Mouse (Mus musculus): ENCODE measurements around the gene Rnf214. TPM values are rescaled to one million over a fixed set of nuclear protein-coding genes. Genes with fewer than 3 reads are reported as not detected.

Gene Rnf214
- total RNA-seq, 1 experiment from 2014 or later, result 46.1 TPM

DNA sequence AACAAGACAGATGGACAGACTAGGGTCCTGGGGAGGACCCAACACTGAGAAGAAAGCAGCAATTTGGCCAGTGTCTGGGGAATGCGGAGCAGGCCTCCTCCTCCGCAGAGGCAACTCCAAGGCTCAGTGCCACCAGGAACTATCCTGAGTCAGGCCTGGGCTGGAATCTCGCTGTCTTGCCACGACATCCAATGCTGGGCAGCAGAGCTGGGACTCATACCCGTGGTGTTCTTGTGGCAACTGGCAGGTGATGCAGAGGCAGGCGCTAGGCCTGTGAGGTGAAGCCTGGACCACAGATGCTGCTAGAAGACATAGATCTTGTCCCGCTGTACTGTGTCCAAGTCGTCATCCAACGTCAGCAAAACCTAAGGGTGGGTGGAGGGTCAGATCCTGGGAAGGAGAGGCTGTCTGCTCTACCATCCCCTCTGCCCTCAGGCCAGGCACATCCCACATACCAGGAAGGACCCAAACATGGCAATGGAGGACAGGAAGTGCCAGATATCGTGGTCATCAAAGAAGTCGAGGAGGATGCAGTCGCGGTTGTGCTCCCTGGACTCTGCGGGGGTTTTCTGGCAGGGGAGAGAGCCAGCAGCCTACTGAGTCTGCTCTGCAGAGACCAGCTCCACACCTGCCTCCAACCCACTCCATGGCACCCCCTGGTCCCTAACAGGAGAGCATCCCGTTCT lies 32.4 kb upstream of the Rnf214 start:
- ATAC-seq (replicated peaks; ENCODE audit: insufficient number of reproducible peaks, low FRiP score, low TSS enrichment, poor library complexity, severe bottlenecking), result no peak

DNA sequence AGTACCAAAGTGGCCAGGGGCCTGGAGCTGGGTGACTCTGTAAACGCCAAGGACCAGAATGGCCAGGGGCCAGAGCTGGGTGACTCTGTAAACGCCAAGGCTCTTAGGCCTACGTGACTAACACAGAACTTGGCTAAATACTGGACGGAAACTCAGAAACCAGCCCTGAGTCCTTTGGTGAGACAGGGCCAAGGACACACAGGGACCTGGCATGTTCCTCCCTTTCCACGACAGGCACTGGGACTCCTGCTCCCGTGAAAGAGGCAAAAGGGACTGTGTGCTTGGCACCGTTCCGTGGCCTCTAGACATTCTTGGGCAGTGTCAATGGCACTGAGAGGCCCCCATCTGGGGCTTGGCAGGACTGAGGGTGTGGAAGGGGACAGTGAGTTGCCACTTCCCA lies 31.4 kb upstream of the Rnf214 start:
- ATAC-seq (replicated peaks; ENCODE audit: insufficient number of reproducible peaks, low FRiP score, low TSS enrichment, poor library complexity, severe bottlenecking), result no peak

DNA sequence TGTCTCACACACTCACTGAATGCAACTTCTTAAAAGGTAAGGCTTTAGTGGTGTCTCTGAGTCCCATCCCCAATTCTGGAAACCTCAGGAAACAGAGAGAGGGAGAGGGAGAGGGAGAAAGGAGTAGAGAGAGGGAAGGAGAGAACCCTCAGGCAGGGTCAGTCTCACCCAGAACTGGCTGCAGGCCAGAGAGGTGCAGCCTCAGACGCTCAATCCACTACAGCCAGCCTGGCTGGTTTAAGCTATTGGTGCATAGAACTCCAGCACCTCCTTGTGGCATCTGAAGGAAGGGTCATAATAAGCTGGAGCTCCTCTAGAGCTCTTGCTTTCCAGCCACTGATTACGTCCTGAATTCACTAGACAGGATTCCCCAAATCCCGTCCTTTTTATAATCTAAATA lies 30.2 kb upstream of the Rnf214 start:
- ATAC-seq (replicated peaks; ENCODE audit: insufficient number of reproducible peaks, low FRiP score, low TSS enrichment, poor library complexity, severe bottlenecking), result 0 out of 2 replicates have a peak, but pooled peaks have one; percentile 40

DNA sequence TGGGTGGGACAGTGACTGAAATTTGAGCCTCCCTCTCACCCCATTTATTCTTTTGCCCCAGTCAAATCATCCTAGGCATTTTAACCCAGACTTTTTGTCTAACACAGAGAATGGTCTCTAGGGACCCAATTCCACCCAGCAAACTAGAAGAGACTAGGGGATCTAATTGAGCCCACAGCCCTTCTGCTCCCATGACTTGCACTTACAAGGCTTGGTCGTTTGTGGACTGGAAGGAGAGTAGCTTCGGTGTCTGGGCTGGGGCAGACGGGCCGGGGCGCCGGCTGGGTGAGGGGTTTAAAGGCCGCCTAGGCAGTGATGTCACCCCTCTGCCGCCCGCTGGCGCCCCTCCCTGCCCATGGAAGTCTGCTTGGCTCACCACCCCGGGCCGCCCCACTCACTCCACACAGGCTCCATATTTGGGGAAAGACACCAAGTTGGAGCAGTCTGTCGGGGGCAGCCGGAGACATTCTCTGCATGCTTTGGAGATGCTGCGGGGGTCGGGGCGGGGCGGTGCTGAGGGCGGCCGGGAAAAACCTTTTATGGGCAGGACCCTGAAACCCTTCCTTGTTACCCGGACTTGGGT lies 29.0 kb upstream of the Rnf214 start, which contains the start of gene Tagln:
Tagln (minus strand) TSS at position 431 of the 583 bp plus-strand sequence.
- ATAC-seq (replicated peaks; ENCODE audit: insufficient number of reproducible peaks, low FRiP score, low TSS enrichment, poor library complexity, severe bottlenecking), result no peak

DNA sequence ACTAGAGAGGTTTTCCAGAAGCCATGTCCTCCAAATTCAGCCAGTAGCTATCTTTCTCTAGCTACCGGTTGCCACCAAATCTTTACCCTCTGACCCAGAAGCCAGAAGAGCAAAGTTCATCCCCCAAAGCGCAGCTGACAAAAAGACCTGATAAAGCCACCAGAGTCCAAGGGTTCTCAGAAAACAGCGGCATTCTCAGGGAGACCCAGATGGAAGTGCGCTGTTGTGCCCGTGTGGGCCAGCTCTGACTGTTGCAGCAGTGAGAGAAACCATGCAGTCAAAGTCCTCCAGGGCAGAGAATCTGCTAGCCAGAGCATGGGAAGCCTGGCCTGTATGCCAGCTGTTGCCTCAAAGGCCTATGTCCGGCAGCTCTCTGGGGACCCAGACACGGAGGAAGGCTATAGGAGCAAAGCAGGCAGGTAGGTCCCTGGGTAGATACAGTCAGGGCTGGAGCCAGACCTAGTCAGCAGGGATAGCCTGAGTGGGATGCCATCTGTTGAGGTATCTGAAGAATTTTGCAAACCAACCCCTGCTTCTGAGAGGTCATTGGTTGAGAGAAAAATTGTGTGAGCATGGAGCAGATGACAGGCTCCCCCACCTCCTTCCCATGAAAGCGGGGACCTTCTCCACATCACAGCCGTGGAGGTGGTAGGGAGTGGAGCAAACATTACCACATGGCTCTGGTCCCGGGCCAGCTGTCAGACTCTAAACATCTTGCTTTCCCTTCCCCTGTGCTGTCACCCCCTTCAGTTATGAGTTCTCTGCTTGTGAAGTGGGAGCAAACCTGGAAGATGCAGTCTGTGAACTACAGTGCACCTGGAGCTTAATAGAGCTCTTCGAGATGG lies 26.1 kb upstream of the Rnf214 start:
- ATAC-seq (replicated peaks; ENCODE audit: insufficient number of reproducible peaks, low FRiP score, low TSS enrichment, poor library complexity, severe bottlenecking), result no peak

DNA sequence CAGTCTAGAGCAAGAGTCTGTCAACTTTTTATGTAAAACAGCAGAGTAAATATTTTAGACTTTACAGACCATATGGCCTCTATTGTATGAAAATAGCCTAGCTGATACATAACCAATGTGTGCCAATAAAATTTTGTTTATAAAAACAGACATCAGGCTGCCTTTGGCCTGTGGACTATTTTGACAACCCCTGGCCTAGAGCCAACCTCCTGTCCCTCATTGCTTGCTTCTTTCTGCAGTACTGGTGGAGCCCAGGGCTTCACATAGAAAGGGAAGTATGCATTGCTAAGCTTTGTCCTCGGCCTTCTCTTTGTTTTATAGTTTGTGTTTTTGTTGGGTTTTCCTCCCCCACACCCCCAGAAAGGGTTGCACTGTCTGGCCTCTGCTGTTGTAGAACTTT lies 25.2 kb upstream of the Rnf214 start:
- ATAC-seq (replicated peaks; ENCODE audit: insufficient number of reproducible peaks, low FRiP score, low TSS enrichment, poor library complexity, severe bottlenecking), result no peak

DNA sequence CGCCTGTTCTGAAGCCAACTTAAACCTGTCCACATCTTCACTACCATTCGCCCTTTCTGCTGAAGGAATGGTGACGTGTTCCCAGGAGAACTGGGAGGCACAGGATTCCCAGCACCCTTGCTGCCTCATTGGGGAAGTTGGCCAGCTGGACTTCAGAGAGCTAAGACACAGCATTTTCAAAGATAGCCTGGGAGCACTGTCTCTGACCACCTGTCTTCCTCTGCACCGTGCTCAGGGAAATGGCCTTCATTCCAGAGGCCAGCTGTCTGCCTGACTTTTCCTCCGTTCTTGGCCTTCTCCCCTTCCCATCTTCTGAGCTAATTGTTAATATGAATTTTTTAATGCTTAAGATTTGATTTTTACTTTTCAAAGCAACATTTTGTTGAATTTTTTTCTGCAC lies 22.6 kb upstream of the Rnf214 start:
- ATAC-seq (replicated peaks; ENCODE audit: insufficient number of reproducible peaks, low FRiP score, low TSS enrichment, poor library complexity, severe bottlenecking), result no peak

DNA sequence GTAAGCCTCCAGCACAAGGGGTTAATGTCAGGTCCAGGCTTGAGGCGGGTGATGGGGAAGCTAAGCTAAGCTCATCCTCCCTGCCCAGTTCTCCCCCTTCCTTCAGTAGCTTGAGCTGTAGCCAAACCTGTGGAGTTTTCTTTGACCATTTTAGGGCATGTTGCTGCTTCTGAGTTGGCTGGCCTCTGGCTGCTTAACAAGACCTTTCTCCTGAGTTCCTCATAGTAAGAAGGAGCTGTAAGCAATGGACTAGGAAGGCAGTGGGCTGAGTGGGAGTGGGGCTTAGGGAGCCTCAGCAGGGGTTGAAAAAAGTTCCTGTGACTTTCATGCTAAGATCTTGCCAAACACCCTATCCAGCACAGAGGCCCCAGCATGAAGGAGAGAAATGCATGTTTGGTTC lies 13.2 kb upstream of the Rnf214 start:
- ATAC-seq (replicated peaks; ENCODE audit: insufficient number of reproducible peaks, low FRiP score, low TSS enrichment, poor library complexity, severe bottlenecking), result no peak

DNA sequence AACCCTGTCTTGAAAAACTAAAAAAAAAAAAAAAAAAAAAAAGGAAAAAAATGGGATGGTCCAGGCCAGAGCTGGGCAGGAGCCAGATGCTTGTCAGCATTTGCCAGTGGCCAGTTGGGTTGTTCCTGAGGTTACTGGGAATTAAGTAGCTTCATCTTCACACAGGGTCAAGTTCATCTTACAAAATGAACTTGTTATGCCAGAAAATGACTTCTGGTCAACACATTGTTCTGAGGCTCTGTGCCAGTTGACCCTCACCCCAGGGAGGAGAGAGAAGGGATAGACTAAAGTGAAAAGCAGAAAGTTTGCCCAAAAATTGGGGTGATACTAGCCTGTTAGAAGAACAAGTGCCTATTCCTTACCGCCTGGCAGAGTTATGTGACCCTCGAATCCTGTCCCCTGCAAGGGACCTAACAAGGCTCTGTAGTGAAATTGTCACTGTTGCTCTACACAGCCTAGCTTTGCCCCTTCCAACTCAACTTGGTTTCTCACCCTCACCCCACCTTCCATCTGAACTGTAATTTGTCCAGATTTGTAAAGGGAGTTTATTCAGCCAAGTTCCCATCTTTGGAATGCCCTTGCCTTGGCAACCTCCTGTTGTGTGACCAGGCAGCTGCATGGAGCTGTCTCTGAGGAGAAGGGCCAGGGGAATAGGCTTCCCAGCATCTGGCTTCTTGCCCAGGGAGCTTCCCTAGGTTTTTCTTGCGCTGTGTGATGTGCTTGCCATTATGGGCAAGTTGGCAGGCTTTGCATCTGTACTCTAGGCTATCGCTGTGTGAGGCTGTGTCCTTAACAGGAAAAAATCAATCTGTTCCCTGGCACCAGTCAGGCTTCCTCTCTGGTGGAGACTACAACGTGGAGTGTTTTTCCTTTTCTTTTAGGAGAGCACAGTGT lies 10.6 kb upstream of the Rnf214 start:
- no peak for ATAC-seq (replicated peaks; ENCODE audit: insufficient number of reproducible peaks, low FRiP score, low TSS enrichment, poor library complexity, severe bottlenecking)

DNA sequence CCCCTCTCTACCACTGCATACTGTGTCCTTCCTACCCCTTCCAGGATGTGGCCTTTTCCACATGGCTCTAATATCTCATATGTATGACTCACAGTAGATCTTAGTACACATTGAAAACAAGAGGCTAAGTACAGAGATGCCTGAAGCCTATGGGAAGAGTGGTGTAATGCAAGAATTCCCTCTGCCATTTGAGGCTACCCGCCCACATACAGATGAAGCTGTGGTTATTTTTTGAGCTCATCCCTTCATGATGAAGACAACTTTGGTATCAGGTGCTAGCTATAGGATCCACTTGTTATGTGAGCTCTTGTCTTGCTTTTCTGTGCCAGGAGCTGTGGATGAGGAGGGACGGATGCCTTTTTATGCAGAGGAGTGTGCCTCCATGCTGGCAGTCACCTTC lies 8.9 kb upstream of the Rnf214 start:
- no peak for ATAC-seq (replicated peaks; ENCODE audit: insufficient number of reproducible peaks, low FRiP score, low TSS enrichment, poor library complexity, severe bottlenecking)

DNA sequence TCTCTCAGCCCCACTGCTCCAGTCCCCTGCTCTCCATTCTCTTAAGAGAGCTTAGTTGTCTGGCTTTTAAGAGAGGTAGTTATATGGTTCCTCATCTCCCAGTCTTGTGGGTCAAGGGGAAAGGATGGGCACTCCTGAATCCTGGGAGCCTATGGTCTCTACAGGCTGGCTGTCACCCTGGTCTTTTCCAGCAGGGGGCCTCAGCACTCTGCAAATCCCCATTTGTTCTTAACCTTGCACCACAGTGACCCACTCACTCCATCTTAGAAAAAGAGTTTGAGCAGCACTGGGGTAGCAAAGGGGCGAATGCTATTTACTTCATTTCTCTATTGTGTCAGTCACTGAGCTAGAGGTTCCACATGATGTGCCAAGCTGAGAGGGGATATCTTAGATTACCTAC lies 5.0 kb upstream of the Rnf214 start:
- peak; percentile 49; the same call in 1 of the 2 replicates for ATAC-seq (replicated peaks; ENCODE audit: insufficient number of reproducible peaks, low FRiP score, low TSS enrichment, poor library complexity, severe bottlenecking)

DNA sequence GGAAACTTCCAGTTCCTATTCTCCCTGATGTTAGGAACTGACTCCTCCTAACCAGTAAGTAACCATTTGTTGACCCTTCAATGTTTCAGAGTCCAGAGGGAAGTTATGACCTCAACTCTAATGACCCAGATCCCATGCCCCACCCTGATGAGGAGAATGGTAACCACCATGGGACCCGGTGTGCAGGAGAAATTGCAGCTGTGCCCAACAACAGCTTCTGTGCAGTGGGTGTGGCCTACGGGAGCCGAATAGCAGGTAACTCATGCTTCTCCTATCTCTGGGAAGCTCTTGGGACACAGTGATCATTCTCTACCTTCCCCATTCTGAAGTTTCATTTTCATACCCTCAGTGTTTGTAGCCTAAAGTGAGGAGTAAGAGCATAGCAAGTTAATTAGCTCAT lies 4.3 kb upstream of the Rnf214 start:
- ATAC-seq (replicated peaks; ENCODE audit: insufficient number of reproducible peaks, low FRiP score, low TSS enrichment, poor library complexity, severe bottlenecking), result no peak

DNA sequence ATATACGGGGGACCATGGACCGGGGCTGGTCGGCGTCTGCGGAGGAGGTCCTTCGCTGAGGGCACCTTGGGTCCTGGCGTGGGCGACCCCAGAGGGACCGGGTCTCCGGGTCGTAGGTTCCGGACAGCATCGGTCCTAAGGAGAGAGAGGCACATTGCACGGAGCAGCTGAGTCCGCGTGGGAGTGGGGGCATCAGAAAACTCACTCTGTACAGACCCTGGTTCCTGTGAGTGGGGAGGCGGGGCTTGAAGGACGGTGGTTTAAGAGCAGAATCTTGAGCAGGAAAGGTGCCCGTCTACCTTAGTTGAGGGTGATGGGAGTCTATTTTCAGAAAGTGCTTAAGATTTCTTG lies 342 bp upstream of the Rnf214 start:
- peak; percentile 4; the same call in 1 of the 2 replicates for ATAC-seq (replicated peaks; ENCODE audit: insufficient number of reproducible peaks, low FRiP score, low TSS enrichment, poor library complexity, severe bottlenecking)

DNA sequence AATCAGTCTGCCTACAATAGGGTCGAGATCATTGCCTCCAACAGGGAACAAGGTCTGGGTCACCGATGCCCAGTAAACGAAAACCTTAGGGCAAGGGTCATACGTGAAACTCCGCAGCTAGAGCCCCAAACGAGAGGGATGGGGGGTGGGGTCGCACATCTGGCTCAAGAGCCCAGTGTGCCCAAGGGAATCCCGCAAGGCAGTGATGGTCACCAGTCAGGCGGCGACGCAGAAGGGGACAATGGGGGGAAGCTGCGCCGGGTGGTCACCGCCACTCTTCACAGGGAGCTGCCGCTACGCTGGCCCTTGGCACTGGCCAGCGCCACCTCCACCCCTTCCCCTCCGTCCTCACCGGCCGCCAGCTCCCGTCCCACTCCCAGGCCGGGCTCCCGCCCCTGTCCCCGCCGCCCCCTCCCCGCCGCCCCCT lies 887 bp downstream of the Rnf214 start:
- no peak for ATAC-seq (replicated peaks; ENCODE audit: insufficient number of reproducible peaks, low FRiP score, low TSS enrichment, poor library complexity, severe bottlenecking)

DNA sequence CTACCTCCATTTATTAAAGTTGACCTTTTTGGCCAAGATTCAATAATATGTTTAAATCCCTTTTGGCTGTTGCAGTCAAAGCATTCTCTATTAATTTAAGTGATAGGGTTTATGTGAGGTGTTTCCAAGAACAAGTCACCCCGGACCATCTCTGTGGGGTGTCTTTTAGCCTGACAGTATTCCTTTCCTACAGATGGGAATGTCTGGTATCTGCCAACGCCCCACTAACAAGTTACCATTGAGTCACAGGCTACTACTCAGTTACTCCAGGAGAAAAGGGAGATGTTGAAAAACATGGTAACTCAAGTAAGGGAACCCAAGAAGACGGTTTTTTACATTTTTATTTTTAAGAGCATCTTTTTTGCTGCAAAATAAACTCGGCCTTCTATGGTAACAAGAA lies 1.5 kb downstream of the Rnf214 start:
- no peak for ATAC-seq (replicated peaks; ENCODE audit: insufficient number of reproducible peaks, low FRiP score, low TSS enrichment, poor library complexity, severe bottlenecking)

DNA sequence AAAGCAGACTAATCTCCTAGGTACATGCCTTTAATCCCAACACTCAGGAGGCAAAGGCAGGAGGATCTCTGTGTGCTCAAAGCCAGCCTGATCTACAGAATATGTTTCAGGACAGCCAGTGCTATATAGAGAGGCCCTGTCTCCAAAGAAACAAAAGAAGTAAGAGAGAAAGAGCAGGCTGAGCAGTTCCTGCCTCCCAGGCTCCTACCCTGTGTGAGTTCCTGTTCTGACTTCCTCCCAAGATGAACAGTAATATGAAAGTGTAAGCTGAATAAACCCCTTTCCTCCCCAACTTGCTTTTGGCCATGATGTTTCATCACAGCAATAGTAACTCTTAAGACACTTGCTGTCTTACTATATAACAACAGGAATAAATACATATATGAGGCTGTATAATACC lies 13.0 kb downstream of the Rnf214 start:
- ATAC-seq (replicated peaks; ENCODE audit: insufficient number of reproducible peaks, low FRiP score, low TSS enrichment, poor library complexity, severe bottlenecking), result 0 out of 2 replicates have a peak, but pooled peaks have one; percentile 43

DNA sequence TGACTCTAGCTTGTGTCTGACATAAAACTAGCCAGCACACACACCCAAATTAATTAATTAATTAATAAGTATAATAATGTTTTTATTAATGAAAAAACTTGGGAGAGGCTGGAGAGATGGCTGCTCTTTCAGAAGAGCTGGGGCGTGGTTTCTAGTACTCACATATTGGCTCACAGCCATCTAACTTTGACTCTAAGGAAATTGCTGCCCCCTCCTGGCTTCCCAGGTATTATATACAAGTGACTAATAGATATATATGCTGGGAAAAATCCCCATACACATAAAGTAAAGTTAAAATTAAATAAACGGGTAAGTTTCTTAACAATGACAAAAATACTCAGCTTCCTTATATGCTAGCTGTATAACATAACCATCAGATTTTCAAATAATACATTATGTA lies 28.8 kb downstream of the Rnf214 start:
- no peak for ATAC-seq (replicated peaks; ENCODE audit: insufficient number of reproducible peaks, low FRiP score, low TSS enrichment, poor library complexity, severe bottlenecking)

DNA sequence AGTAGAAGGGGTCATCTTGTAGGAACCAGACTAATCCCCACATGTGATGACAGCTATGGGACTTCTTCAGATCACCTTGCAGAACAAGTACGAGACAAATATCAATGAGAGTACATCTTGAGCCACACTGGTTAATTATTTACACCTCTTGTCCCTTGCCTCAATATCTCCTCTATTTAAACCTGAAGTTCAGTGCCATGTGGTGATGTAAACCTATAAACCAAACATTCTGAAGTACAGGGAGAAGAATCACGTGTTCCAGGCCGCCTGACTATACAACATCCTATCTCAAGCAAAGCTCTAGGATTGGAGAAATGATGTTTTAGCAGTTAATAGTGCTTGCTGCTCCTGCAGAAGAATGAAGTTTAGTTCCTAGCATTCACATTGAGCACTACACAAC lies 36.4 kb downstream of the Rnf214 start:
- ATAC-seq (replicated peaks; ENCODE audit: insufficient number of reproducible peaks, low FRiP score, low TSS enrichment, poor library complexity, severe bottlenecking), result no peak

DNA sequence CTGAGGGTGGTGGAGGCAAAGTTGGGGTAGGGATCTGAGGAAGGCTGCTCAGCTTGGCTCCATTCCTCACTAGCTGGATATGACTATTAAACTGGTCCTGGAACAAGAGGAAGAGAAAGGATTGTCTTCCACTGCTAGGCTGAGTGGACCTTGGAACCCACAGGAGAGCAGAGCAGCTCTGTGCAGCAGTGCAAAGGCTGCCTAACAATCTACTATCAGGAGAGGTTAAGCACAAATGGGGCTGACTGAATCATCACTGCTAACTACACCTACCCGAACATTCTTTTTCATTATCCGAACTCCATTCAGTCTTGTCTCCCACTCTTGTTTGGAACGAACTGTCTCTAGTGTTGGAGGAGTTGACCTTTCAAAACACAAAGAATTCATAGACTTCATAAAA lies 37.5 kb downstream of the Rnf214 start:
- no peak for ATAC-seq (replicated peaks; ENCODE audit: insufficient number of reproducible peaks, low FRiP score, low TSS enrichment, poor library complexity, severe bottlenecking)

All from monocyte, adult 5-6 weeks (primary cell).